Mouse (Mus musculus): ENCODE measurements at regions not wholly inside any gene's neighbourhood (a gene's known extent, or its start where the extent isn't known, plus 50 kb on each side); places are given as distances from the start of the nearest gene placed in this dataset.
A peak's percentile ranks its signal among the peaks of the same experiment; 100 is the strongest.

DNA sequence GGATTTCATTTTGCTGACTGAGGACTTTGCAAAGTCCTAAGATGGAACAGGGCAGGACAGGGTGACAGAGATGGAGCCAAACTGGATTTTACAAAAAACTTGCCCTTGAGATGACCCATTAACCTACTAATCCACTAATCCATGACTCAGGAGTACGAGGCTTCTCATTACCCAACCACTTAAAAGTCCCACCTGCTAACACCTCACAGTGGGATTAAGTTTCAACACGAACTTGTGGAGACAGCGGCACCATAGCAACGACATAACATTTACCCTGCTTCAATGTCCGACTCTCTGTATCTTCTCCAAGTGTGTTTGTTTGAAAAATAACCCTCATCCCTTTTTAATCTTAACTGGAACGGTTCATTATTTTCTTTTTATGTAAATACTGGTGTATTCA lies 91.5 kb upstream of the Fam241a start:
- TF ChIP-seq CTCF (IDR thresholded peaks at IDR 0.05; ENCODE audit: low read depth, low read length) (no peak), POLR2A (IDR thresholded peaks at IDR 0.05; ENCODE audit: borderline replicate concordance, low read depth, low read length) (no peak)
- H3K4me3 ChIP-seq (ENCODE audit: insufficient read depth, low read length): no peak overlapping the region
- H3K27ac ChIP-seq (ENCODE audit: insufficient read depth, low read depth, low read length): no peak overlapping the region
- no peaks in the 10 kb centered on the region for H3K4me1 ChIP-seq (ENCODE audit: control insufficient read depth, insufficient read depth, low read length)

DNA sequence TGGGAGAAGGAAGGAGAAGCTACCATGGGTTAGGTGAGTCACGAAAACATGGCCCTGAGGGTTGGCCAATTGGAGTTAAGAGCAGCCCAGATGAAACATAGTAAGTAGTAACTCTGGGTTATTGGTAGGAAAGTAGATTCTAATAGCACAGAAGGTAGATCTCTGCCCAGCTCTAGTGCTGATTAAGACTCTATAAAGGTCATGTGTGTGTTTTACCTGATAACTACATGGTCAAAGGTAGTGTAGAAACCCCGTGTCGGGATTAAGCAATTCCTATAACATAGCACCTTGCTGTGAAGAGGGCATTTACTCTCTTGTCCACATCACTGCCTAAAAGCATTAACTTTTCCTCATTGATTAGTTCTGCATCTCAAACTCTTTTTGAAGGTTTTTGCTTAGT lies 89.0 kb upstream of the Fam241a start:
- TF ChIP-seq CTCF (IDR thresholded peaks at IDR 0.05; ENCODE audit: low read depth, low read length) (no peak), POLR2A (IDR thresholded peaks at IDR 0.05; ENCODE audit: borderline replicate concordance, low read depth, low read length) (no peak)
- Histone ChIP-seq H3K4me3 (ENCODE audit: insufficient read depth, low read length) (no peak overlapping the region), H3K27ac (ENCODE audit: insufficient read depth, low read depth, low read length) (no peak overlapping the region), H3K4me1 (ENCODE audit: control insufficient read depth, insufficient read depth, low read length) (no peaks in the 10 kb centered on the region)

GRCm38 (mm10) chr3:127977240-127977639 lies 81.1 kb upstream of the Fam241a start:
- H3K27ac ChIP-seq (ENCODE audit: insufficient read depth, low read depth, low read length): no peak overlapping the region
- TF ChIP-seq CTCF (IDR thresholded peaks at IDR 0.05; ENCODE audit: low read depth, low read length) (no peak), POLR2A (IDR thresholded peaks at IDR 0.05; ENCODE audit: borderline replicate concordance, low read depth, low read length) (no peak)
- no peaks in the 10 kb centered on the region for H3K4me1 ChIP-seq (ENCODE audit: control insufficient read depth, insufficient read depth, low read length)
- H3K4me3 ChIP-seq (ENCODE audit: insufficient read depth, low read length): no peak overlapping the region

DNA sequence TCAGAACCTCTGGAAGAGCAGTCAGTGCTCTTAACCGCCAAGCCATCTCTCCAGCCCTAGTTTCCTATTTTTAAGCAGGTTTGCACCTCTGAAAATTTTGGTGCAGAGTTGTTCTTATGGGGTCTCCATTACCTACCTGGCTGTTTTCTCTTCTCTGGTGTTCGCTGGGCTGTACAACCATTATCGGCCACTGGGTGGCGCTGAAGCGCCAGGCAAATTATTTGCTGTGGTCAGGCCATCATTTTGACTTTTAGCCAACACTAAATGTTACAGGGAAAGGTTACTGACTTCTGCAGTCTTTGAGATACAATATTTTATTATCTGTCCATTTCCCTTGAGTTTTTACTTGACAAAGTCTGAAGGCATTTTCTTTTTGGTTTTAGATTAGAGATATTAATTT lies 74.8 kb upstream of the Fam241a start:
- no peak overlapping the region for H3K4me3 ChIP-seq (ENCODE audit: insufficient read depth, low read length)
- no peak for TF ChIP-seq POLR2A (IDR thresholded peaks at IDR 0.05; ENCODE audit: borderline replicate concordance, low read depth, low read length)
- peak; percentile 86 for TF ChIP-seq CTCF (IDR thresholded peaks at IDR 0.05; ENCODE audit: low read depth, low read length)
- H3K4me1 ChIP-seq (ENCODE audit: control insufficient read depth, insufficient read depth, low read length): no peaks in the 10 kb centered on the region
- no peak overlapping the region for H3K27ac ChIP-seq (ENCODE audit: insufficient read depth, low read depth, low read length)

DNA sequence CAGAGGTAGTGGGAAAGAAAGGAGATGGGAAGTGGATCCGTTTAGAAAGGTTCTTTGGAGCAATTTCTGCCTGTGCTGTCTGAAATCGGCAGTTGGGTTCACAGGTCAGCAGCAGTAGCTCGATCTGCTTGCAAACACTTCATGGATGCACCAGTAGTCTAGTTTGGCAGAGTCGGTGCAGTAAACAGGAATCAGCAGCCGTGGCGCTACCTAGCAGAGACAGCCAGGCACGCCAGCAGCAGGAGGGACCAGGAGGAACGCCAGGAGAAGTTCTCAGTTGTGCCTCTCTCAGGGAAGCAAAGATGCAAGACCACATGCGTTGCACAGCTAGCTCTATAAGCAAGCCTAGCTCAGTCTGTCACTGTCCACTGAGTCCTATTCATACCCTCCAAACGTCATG lies 71.0 kb upstream of the Fam241a start:
- Histone ChIP-seq H3K4me3 (ENCODE audit: insufficient read depth, low read length) (no peak overlapping the region), H3K4me1 (ENCODE audit: control insufficient read depth, insufficient read depth, low read length) (no peaks in the 10 kb centered on the region), H3K27ac (ENCODE audit: insufficient read depth, low read depth, low read length) (no peak overlapping the region)
- TF ChIP-seq POLR2A (IDR thresholded peaks at IDR 0.05; ENCODE audit: borderline replicate concordance, low read depth, low read length) (no peak), CTCF (IDR thresholded peaks at IDR 0.05; ENCODE audit: low read depth, low read length) (no peak)

- Histone ChIP-seq H3K27ac (ENCODE audit: insufficient read depth, low read depth, low read length) (no peak overlapping the region), H3K4me3 (ENCODE audit: insufficient read depth, low read length) (no peak overlapping the region), H3K4me1 (ENCODE audit: control insufficient read depth, insufficient read depth, low read length) (no peaks in the 10 kb centered on the region)
- no peak for TF ChIP-seq POLR2A (IDR thresholded peaks at IDR 0.05; ENCODE audit: borderline replicate concordance, low read depth, low read length)
- no peak for TF ChIP-seq CTCF (IDR thresholded peaks at IDR 0.05; ENCODE audit: low read depth, low read length)
These were observed 70.1 kb upstream of the Fam241a start for GRCm38 (mm10) chr3:127966214-127966613.

DNA sequence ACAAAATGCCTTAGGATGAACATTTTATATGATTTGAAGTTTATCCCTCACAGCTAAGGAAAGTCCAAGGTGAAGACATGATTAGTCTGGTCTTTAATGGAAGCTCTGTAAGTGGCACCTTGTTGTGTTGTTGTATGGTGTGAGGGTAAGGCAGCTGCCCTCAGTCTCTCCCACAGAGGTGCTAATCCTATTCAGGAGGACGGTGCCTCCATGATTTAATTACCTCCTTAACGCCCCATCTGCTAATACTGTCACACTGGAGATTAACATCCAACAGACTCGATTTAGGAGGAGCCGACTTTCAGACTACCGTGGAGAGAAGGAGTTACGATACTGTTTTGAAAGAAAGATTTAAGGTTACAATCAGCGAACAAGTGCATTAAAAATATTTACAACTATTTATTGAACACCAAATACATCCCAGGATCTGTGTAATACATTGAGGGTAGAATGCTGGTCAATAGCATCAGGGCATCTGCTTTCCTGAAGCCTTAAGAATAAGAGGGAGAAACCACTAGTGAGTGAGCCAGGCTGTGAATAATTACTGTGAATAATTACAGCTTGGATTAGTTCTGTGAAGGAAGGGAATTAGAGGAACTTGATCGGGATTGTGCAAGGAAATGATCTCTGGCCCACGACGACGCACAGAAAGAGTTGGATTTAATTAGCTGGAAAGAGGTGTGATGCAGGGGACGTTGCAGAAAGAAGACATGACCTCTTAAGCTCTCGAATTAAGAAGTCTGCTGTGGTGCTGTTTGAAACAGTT lies 63.0 kb upstream of the Fam241a start:
- TF ChIP-seq CTCF (IDR thresholded peaks at IDR 0.05; ENCODE audit: low read depth, low read length) (no peak), POLR2A (IDR thresholded peaks at IDR 0.05; ENCODE audit: borderline replicate concordance, low read depth, low read length) (no peak)
- no peak overlapping the region for H3K27ac ChIP-seq (ENCODE audit: insufficient read depth, low read depth, low read length)
- H3K4me3 ChIP-seq (ENCODE audit: insufficient read depth, low read length): no peak overlapping the region
- no peaks in the 10 kb centered on the region; the same call in 1 of the 2 replicates for H3K4me1 ChIP-seq (ENCODE audit: control insufficient read depth, insufficient read depth, low read length)

DNA sequence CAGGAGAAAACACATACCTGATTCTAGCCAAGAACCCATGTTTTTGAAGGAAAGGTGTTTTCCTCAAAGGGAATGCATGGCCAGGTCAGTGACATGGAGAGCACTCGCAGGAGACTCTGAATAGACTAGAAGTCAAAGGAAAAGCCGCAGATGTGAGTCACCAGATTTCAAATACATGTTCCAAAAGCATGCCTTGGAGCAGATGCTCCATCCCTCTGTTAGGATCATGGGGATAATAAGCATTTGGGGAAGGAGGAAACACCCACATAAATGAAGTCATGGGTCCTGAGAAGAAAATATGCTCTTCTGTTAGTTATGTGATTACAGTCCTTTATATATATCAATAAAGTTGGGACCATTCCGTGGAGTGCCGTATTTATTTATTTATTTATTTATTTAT lies 58.7 kb upstream of the Fam241a start:
- H3K4me1 ChIP-seq (ENCODE audit: control insufficient read depth, insufficient read depth, low read length): no peaks in the 10 kb centered on the region; the same call in 1 of the 2 replicates

GRCm38 (mm10) chr3:127953610-127954009 lies 57.5 kb upstream of the Fam241a start:
- Histone ChIP-seq H3K27ac (ENCODE audit: insufficient read depth, low read depth, low read length) (no peak overlapping the region), H3K4me3 (ENCODE audit: insufficient read depth, low read length) (no peak overlapping the region), H3K4me1 (ENCODE audit: control insufficient read depth, insufficient read depth, low read length) (no peaks in the 10 kb centered on the region; the same call in 1 of the 2 replicates)
- TF ChIP-seq CTCF (IDR thresholded peaks at IDR 0.05; ENCODE audit: low read depth, low read length): no peak
- TF ChIP-seq POLR2A (IDR thresholded peaks at IDR 0.05; ENCODE audit: borderline replicate concordance, low read depth, low read length): no peak

More for the DNA sequence above, 58.7 kb upstream of the Fam241a start:
- H3K4me3 ChIP-seq (ENCODE audit: insufficient read depth, low read length): no peak overlapping the region
- no peak for TF ChIP-seq POLR2A (IDR thresholded peaks at IDR 0.05; ENCODE audit: borderline replicate concordance, low read depth, low read length)
- H3K27ac ChIP-seq (ENCODE audit: insufficient read depth, low read depth, low read length): no peak overlapping the region

GRCm38 (mm10) chr3:127948898-127949620 lies 52.9 kb upstream of the Fam241a start:
- TF ChIP-seq CTCF (IDR thresholded peaks at IDR 0.05; ENCODE audit: low read depth, low read length): no peak
- TF ChIP-seq POLR2A (IDR thresholded peaks at IDR 0.05; ENCODE audit: borderline replicate concordance, low read depth, low read length): no peak
- H3K27ac ChIP-seq (ENCODE audit: insufficient read depth, low read depth, low read length): no peak overlapping the region
- H3K4me3 ChIP-seq (ENCODE audit: insufficient read depth, low read length): no peak overlapping the region
- H3K4me1 ChIP-seq (ENCODE audit: control insufficient read depth, insufficient read depth, low read length): peaks cover 6% of the 10 kb centered on the region
